Mouse (Mus musculus) layer of hippocampus, postnatal 36 days (tissue): ENCODE data around the gene Gm49403. TPM values are rescaled to one million over a fixed set of nuclear protein-coding genes. Genes with fewer than 3 reads are reported as not detected.
A peak's percentile ranks its signal among the peaks of the same experiment; 100 is the strongest.

Experiments
- DNase-seq, 2 experiments: peaks; one replicate each; pipeline ENCODE4 v3.0.0; 2022
- microRNA-seq, 2 experiments: library from miRNA; unstranded; fragments of <30 nt; microRNA quantifications; one replicate each; pipeline ENCODE4 v1.2.0; 2021
- total RNA-seq, 2 experiments: library from RNA; stranded (reverse); gene quantifications; 2 replicates each; pipeline ENCODE4 v1.2.3; 2021

Gene Gm49403
- total RNA-seq, 2 experiments from 2014 or later: not detected

DNA sequence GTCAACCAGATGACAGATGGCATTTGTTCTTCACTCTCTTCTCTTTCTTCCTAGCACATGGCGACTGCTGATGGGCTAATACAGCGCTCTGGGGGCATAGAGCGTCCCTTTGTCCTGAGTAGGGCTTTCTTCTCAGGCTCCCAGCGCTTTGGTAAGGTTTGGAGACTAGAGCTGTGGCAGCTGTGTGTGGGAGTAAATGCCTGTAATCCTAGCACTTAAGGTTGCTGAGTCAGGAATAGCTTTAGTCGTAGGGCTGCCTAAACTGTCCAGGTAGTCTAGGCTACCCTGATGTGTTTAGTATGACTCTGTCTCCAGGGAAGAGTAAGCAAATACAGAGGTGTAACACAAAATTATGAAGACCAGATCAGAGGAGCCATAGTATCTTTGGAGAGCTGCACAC is 28.1 kb downstream of the Gm49403 start:
- DNase-seq: no peak

DNA sequence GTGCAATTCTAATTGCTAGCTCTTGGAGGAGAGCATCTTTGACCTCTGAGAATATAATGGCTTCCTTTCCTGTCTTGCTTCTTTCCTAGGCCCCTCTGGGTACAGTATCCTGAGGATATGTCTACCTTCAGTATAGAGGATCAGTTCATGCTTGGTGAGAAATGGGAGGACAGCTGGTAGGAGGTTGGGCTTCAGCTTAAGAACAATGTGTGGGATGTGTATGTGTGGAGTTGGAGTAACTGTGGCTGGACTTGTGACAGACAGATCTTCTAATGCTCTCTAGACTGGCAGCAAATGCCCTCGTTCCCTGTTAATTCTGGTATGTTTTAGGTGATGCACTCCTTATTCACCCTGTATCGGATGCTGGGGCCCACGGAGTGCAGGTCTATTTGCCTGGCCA is 30.5 kb downstream of the Gm49403 start:
- no peak for DNase-seq

DNA sequence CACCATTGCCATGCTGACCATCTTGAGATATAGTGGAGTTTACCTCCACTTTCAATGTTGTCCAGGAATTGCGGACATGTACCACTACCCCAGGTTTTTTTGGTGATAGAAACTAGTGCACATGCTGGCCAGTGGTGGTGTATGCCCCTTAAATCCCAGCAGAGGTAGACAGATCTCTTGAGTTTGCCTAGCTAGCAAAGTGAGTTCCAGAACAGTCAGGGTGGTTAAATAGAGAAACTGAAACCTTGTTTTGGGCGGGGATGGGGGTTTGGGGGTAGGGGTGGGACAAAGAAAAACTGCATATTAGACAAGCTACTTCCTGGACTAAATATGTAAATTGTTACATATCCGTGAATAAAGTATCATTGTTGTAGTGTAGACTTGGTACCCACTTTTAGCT is 35.3 kb downstream of the Gm49403 start:
- DNase-seq: no peak

- DNase-seq: no peak
These were observed 35.9 kb downstream of the Gm49403 start for GRCm38 (mm10) chr19:8919684-8920072.

GRCm38 (mm10) chr19:8920073-8920736 is 36.5 kb downstream of the Gm49403 start, which contains the start of gene B3gat3:
Gene B3gat3 (plus strand): TSS chr19:8920374.
- peak; percentile 92 to 94 for DNase-seq

DNA sequence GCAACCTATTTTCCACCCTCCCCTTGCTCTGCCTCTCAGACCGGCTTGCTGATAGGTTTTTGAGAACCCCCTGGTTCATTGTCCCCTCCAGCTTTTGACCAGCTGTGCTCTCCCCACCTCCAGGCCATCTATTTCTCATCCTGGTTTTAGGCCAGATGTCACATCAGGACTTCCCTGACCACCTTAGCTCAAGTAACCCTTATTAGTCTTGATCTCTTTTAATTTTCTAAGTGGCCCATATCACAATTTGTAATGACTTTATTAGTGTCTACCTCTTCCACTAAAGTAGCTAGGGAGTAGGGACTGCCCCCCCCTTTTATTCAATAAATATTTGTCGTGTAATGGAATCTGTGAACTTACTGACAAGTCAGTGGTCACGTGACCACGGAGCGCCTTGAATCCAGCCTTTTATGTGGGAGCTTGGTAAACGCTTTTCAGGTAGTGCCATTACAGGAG is 37.1 kb downstream of the Gm49403 start:
- no peak for DNase-seq

DNA sequence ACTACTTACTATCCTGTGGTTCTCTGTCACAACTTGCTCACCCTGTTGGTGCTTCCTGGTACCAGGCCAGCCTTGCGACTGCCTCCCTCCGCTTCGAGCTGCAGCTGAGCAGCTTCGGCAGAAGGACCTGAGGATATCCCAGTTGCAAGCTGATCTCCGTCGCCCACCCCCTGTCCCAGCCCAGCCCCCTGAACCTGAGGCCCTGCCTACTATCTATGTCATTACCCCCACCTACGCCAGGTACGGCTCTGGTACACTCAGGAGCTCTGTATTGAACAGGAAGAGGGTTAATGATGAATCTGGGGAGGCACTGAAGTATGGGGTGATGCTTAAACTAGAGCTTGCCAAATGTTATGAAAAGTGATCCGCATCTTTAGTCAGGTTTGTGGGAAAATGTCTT is 38.0 kb downstream of the Gm49403 start:
- no peak for DNase-seq

DNA sequence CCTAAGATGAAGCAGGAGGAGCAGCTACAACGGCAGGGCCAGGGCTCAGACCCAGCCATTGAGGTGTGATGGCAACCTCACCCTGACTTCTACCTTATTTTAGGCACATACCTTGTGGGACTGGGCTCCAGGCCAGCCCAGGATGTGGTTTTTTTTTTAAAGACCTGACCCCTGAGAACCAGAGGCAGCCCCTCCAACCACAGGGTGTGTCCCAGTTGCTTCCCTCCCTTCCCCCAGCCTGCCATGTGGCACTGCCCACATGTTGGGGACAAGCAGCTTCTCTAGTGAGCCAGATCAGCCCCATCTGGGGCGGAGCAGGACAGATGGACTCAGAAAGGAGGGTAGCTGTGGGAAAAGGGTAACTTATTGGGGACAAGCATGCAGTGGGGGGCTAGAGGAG is 43.0 kb downstream of the Gm49403 start:
- no peak for DNase-seq

DNA sequence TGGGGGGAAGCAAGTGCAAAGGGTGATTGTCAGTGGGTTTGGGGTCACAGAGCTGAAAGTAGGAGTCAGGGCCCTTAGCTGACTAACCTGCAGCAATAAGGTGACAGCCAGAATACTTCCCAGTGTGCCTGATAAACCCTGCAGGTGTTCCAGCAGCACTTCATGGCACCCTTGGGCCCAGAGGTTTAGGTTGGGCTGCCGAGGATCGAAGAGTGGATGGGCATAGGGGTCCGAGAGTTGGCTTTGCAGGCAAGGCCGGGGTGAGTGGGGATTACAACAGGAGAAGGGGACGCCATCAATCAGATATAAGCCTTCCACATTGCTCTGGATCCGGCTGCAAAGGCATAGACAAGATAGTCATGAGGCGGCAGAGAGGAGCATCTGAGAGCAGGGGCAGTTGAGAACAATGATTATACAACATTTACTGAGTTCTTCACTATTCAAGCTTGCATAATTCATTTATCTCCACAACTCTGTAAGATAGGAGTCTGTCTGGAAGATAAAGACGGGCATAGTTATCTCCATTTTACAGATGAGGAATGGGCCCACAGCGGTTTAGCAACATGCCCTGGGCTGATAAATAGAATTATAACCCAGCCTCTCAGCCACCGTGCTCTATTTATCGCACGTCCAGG is 44.3 kb downstream of the Gm49403 start:
- no peak for DNase-seq

- DNase-seq: no peak
These were observed 45.0 kb downstream of the Gm49403 start for GRCm38 (mm10) chr19:8928689-8929223.

DNA sequence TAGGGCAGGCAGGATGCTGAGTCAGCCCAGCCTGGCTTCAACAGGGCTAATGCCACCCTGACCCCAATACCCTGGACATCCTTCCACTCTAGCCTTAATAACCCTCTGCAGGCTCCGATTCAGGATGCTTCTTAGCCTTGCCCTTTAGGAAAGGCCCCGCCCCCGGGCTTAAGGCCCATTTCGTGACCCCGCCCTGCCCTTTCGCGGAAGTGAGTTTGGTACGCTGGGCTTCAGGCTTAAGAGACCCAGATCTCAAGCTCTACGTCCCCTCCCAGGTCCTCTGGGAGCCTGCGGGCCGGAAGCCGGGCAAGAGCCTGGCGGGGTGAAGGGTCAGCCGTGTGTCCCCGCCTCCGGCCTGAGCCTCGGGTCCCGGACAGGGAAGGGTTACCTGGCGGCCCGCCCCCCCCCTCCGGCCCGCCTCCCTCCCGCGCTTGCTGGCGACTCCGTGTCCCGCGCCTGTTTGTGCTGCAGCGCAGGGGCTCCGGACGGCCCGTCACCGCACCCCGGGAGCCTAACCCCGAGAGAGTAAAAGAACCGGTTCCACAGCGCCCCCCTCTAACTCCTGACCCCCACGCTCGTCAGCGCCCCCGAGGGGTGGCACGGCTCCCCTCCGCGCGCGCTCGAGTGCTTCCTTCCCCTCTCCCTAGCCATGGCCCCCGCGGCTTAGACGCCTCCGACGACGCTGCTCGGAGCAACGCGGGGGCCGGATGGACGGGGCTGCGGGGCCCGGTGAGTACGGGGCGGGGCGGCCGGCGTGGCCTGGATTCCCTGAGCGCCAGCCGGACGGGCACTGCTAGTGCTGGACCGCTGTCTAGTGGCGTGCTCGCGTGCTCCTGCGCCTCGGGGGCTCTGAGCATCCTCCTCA is 45.7 kb downstream of the Gm49403 start, which contains the start of the genes Rom1 and Eml3:
Gene Rom1, minus strand, starts transcription at position 133 of the 865 bp plus-strand sequence.
Gene Eml3, plus strand, starts transcription at position 329 of the 865 bp plus-strand sequence.
- peak; percentile 61 to 64 for DNase-seq

DNA sequence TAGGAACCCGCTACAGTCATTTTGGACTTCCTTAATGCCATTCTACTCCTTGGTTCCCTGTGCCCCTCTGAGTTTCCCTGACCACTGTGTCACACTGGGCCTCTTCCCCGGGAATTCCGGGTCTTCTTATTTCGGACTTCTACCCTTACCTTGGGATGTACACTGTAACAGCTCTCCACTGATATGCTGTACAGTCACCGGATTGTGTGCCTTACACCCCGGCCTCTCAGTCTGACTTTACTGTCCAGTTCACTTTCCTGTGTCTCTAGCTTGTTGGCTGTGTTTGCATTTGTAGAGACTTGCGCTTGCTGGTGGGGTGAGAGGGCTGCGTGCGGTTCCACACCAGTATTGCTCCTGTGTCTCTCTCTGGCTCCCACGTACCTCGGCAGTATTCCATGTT is 46.4 kb downstream of the Gm49403 start:
- DNase-seq: no peak

- no peak for DNase-seq
These were observed 47.0 kb downstream of the Gm49403 start for GRCm38 (mm10) chr19:8930771-8931170.

- DNase-seq: no peak
These were observed 53.0 kb downstream of the Gm49403 start for GRCm38 (mm10) chr19:8936736-8937135.

Small RNAs within 50 kb of the gene (microRNA-seq; reads per million reads assigned to microRNA genes)
- 0 reads per million in 2 experiments for gene Mir5136

Other genes starting within 250 kb of the Gm49403 start
- gene Chrm1, start 220.1 kb upstream of the Gm49403 start, total RNA-seq: 100 to 1,000 TPM; 172 to 186 TPM
- gene Slc3a2, start 160.6 kb upstream of the Gm49403 start, total RNA-seq: 100 to 1,000 TPM; 146 to 149 TPM
- 10 to 100 TPM; 51.0 to 52.3 TPM for gene Wdr74, start 148.1 kb upstream of the Gm49403 start, total RNA-seq
- gene 1700092M07Rik, start 143.2 kb upstream of the Gm49403 start, total RNA-seq: 1 to 10 TPM; 1.3 to 1.4 TPM
- gene Stx5a, start 142.5 kb upstream of the Gm49403 start, total RNA-seq: 10 to 100 TPM; 67.4 to 76.3 TPM
- 100 to 1,000 TPM in 1 of 2 experiments, 10 to 100 TPM in 1; 99.8 to 119 TPM for gene Nxf1, start 126.9 kb upstream of the Gm49403 start, total RNA-seq
- 10 to 100 TPM; 79.7 to 86.2 TPM for gene Tmem223, start 112.9 kb upstream of the Gm49403 start, total RNA-seq
- gene Tmem179b, start 109.5 kb upstream of the Gm49403 start, total RNA-seq: 1 to 10 TPM; 9.4 to 9.9 TPM
- 10 to 100 TPM; 12.2 to 13.8 TPM for gene Taf6l, start 97.5 kb upstream of the Gm49403 start, total RNA-seq
- 100 to 1,000 TPM; 113 to 115 TPM for gene Polr2g, start 85.4 kb upstream of the Gm49403 start, total RNA-seq
- 1 to 10 TPM; 6.8 to 7.1 TPM for gene Zbtb3, start 81.4 kb upstream of the Gm49403 start, total RNA-seq
- gene Ttc9c, start 64.6 kb upstream of the Gm49403 start, total RNA-seq: 10 to 100 TPM; 36.5 to 37.3 TPM
- 100 to 1,000 TPM; 123 to 126 TPM for gene Hnrnpul2, start 63.9 kb upstream of the Gm49403 start, total RNA-seq
- gene AC129217.1, start 54.2 kb upstream of the Gm49403 start, total RNA-seq: not detected
- gene Bscl2, start 46.5 kb upstream of the Gm49403 start, total RNA-seq: 100 to 1,000 TPM in 1 of 2 experiments, 10 to 100 TPM in 1; 99.0 to 112 TPM
- gene Gng3, start 44.7 kb upstream of the Gm49403 start, total RNA-seq: 100 to 1,000 TPM; 161 to 172 TPM
- under 1 TPM; 0.55 to 0.61 TPM for gene Lrrn4cl, start 33.2 kb upstream of the Gm49403 start, total RNA-seq
- 10 to 100 TPM; 85.7 to 98.6 TPM for gene Ubxn1, start 12.4 kb upstream of the Gm49403 start, total RNA-seq
- 10 to 100 TPM; 31.5 to 31.7 TPM for gene Uqcc3, start 3.0 kb upstream of the Gm49403 start, total RNA-seq
- 1 to 10 TPM; 4.7 to 6.3 TPM for gene Lbhd1, start 198 bp upstream of the Gm49403 start, total RNA-seq
- gene 1810009A15Rik, start 4.9 kb downstream of the Gm49403 start, total RNA-seq: 10 to 100 TPM; 20.7 to 23.2 TPM
- 1 to 10 TPM in 1 of 2 experiments, under 1 TPM in 1; 0.99 to 2.3 TPM for gene Gm49416, start 5.0 kb downstream of the Gm49403 start, total RNA-seq
- 10 to 100 TPM; 25.2 to 26.3 TPM for gene Ints5, start 9.1 kb downstream of the Gm49403 start, total RNA-seq
- gene Ganab, start 14.1 kb downstream of the Gm49403 start, total RNA-seq: 100 to 1,000 TPM; 111 to 118 TPM
- 100 to 1,000 TPM; 165 to 175 TPM for gene B3gat3, start 36.4 kb downstream of the Gm49403 start, total RNA-seq
- 1 to 10 TPM; 4.0 TPM for gene Rom1, start 45.4 kb downstream of the Gm49403 start, total RNA-seq
- 10 to 100 TPM; 10.9 to 11.8 TPM for gene Eml3, start 45.6 kb downstream of the Gm49403 start, total RNA-seq
- 10 to 100 TPM; 54.7 to 60.7 TPM for gene Mta2, start 57.9 kb downstream of the Gm49403 start, total RNA-seq
- 10 to 100 TPM; 19.6 to 19.7 TPM for gene Tut1, start 69.9 kb downstream of the Gm49403 start, total RNA-seq
- 100 to 1,000 TPM; 233 to 254 TPM for gene Eef1g, start 83.1 kb downstream of the Gm49403 start, total RNA-seq
- gene Ahnak, start 105.4 kb downstream of the Gm49403 start, total RNA-seq: 10 to 100 TPM; 14.5 to 24.0 TPM
- gene Scgb1a1, start 204.0 kb downstream of the Gm49403 start, total RNA-seq: not detected